Mouse (Mus musculus) left cerebral cortex, postnatal 25 days (tissue): ENCODE results near the gene Dennd6b. TPM values are rescaled to one million over a fixed set of nuclear protein-coding genes. Genes with fewer than 3 reads are reported as not detected.

Source experiments
- DNase-seq, 2 experiments: peaks; one replicate each; pipeline ENCODE4 v3.0.0; 2022; ENCODE audit warnings: low spot score in 2 of 2, mixed read lengths in 1 of 2
- intact Hi-C: fragments of 180-260 bp; cut with DNase I; formaldehyde crosslinking; loops from one replicate; pipeline ENCODE4 v1.15.1; 2025
- total RNA-seq, 2 experiments: library from RNA; stranded (reverse); gene quantifications; 2 replicates each; pipeline ENCODE4 v1.2.3; 2021

Dennd6b gene
- total RNA-seq, 2 experiments from 2014 or later = 44.8 to 47.0 TPM

DNA sequence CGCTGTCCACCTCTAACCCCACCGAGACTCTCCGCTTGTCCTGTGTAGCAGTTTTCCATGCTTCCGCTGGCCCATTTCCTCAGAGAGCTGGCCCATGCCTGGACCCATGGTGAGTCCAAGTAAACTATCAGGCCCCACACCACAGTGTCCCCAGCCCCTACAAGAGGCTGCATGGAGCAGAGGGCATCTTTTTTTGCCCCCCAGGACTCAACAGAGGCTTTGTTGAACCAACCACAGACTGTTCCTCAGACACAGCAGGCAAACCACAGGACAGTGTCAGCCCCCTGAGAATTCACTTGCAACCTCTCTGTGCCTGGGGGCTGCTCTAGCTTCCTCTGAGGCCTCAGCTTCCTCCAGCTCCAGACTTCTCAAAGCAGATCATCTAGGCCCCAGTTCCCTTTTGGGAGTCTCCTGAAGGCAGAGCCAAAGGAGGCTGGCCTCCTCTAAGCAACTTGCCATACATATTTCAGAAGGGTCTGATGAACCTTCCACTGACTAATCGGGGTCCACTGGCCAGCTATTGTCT lies 24.7 kb downstream of the Dennd6b start:
- DNase-seq = no peak

DNA sequence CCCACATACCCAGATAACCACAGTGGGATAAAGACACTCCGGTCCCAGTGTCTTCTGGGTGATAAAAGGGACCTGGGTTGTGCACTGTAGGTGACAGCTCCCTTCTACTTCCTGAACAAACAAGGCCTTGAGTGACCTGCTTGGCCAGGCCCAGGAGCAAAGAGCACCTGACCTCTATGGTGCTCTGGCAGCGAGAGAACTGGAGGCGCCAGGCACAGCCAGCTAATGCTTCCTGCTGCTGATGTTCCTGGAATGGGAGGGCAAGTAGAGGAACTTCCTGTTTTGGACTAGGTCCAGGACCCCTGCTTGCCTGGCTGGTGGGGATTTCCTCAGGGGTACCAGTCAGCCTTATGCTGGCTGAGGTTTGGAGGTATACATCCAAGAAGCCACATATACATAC lies 26.2 kb downstream of the Dennd6b start:
- intact Hi-C loops = no loop called here
- DNase-seq = no peak

More for the DNA sequence above, 24.7 kb downstream of the Dennd6b start:
- intact Hi-C loops = no loop called here

DNA sequence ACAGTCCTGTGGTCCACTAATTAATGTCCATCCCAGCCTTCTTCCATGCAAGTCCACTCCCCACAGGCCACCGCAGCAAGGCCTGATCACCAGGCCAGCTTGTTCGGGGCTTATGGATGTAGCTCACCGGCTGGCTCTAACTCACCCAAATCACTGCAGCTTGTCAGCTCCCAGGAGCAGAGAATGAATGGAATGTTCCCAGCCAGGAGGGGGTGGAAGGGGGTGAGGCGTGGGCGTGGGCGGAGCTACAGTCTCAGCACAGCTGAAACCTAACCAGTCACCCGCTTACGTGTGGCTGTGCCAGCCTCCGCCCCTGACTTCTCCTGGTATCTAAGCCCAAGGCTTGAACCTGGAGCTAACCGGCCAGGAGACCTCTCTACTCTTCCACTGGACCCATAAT lies 26.9 kb downstream of the Dennd6b start:
- intact Hi-C loops = no loop called here
- DNase-seq = peak; percentile 78 to 91

DNA sequence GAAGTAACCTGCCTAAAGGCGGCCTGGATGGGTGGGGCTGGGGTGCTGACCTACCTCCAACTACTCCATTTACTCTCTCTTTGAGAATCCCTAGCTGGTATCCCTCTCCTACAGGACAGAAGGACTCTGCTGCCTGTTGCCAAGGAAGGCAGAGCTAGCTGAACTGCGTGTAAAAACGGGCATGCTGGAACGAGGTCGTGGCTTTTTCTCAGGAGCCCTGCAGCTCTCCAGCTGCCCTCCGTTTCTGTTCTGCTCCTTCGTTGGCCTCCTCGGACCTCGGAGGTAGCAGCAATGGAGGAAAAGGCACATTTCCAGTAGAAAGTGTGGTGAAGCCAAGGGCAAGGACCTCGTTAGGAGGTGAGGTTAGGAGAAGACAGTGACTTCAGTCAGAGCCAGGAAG lies 27.4 kb downstream of the Dennd6b start:
- DNase-seq = no peak
- intact Hi-C loops = no loop called here

DNA sequence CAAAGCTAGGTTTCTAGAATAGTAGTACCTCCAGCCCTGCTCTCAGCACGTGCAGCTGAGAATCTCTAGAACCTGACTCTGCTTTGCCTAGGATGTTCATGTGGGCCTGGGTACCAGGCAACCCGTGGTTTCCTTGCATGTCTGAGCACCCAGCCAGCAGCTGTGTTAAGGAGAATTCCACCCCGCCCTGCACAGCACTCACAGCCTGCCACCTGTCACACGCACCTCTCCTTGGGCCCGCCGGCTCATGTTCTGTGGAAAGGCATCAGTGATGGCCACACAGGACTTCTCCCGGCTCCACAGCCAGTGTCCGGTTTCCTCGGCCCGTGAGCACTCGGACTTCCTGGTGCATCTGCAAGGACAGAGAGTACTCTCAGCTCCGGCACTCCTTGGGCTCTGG lies 30.8 kb downstream of the Dennd6b start:
- DNase-seq = no peak
- intact Hi-C loops = no loop called here

DNA sequence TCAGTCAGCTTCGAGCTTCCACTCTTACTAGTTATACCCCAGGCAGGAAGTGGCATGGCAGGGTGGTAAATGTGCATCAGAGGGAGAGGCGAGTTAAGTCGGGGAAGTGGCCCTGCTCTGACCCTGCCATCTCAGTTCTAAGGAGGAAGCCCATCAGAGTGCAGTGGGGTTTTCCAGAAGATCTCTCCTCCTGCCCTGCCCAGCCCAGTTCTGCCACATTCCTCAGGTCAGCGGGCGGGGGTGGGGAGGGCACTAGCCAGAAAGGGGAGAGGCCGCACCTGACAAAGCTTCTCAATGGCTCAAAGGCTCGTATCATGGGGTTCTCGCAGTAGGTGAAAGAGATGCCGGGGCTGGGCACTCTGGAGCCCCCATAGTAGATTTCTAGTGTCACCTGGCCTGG lies 34.9 kb downstream of the Dennd6b start:
- intact Hi-C loops = no loop called here

DNA sequence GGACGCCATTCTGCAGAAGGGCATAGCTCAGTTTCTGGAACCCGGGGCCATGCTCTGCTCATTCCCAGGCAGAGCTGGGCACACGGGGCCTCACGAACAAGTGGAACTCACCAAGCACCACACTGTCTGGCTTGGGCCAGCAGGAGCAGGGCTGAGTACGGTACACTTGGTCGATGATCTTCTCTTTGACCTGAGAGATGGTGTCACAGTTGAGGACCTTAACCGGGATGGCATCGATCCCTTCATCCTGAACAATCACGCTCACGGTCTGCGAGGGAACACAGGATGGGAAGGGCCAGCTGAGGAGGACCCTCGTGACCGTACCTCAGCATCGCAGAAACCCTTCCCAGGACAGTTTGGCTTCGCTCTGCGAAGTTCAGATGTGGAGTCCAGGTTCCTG lies 37.8 kb downstream of the Dennd6b start:
- intact Hi-C loops = loop anchor here (5.0 kb wide), 1 partner anchor 39 kb away; the partner anchor contains the start of gene Dennd6b
- no peak for DNase-seq

More for the DNA sequence above, 34.9 kb downstream of the Dennd6b start:
- DNase-seq = no peak

DNA sequence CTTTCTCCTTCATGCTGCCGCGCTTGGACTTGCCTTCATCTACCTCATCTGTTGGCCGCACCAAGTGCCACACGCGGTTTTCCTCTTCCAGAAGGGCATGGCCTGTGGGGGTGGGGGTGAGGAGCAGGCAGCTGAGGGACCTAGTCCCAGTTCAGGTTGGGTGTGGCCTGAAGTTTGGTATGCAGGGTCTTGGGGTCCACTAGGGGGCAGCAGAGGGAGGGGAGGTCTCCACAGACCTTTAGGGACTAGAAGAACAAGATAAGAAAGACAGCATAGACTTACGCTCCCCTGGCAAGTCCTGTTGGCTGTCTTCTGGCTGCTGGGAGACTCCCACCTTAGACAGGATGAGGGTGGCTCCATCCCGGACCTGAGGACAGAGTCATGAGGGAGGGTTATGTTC lies 38.3 kb downstream of the Dennd6b start:
- DNase-seq = no peak
- intact Hi-C loops = loop anchor here (5.0 kb wide), 1 partner anchor 39 kb away; the partner anchor contains the start of gene Dennd6b

DNA sequence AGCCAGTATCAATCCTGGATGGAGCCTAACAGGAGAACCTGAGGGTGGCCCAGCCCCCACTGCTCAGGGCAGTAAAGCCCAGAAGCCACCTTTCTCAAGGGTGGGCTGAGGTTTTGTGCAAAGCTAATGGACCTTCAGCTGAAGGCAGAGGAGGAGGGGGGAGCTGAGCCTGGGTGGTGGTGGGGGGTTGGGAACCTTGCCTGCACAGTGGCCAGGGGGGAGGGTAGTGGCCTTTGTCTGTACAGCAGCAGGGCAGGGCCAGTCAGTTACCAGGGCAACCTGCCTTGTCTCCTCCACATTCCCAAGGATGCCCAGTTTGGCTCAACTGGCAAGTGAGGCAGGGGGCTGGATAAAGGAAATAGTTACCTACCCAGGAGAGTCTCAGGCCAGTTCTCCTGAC lies 44.0 kb downstream of the Dennd6b start:
- intact Hi-C loops = no loop called here
- DNase-seq = no peak

DNA sequence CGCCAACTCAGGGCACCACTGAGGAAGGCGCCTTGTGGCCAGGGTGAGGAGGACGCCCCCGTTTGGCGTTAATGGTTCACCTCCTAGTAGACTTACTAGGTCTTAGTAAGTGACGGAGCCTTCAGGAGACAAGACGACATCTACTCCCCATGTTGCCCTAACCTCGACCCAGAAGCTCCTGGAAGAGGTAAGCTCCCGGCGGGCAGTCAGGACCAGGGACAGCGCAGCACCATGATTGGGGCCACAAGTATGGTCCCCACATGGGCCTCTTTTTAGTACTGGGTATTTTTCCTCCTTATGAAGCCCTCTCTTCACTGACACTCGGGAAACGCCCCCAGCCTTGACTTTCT lies 46.3 kb downstream of the Dennd6b start:
- no peak for DNase-seq
- intact Hi-C loops = no loop called here

DNA sequence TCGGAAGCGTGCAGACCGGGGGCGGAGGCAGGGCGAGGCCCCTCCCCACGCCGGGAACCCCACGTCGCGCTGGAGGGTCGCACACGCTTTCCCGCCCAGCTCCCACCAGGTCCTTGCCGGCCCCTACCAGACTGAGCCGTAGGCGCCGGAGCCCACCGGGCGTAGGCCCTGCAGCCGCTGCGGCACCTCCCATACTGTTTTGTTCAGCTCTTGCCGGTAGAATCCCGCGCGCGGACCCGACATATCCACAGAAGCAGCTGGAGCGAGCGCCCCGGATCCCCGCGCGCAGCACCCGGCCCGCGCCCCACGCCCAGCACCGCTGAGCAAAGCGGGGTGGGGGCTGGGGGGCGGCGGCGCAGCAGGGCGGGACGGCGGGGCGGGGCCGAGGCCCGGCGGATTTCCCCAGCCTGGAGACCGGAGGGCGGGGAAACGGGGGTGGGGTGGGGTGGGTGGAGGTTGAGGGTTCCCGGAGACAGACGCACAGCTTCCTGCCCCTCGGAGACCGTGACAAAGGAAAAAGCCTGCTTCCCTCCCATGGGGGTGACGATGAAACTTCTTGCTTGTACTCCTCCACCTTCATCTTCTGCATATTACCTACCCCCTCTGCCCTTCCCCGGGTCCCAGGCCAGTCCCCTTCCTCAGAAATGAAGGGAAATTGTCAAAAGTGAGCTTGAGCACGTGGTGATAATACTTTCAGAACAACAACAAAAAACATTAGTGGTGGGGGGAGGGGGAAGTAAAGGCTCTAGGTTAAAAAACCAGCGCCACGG lies 46.8 kb downstream of the Dennd6b start, which contains the start of gene Mapk11:
Mapk11 (minus strand) TSS at position 358 of the 770 bp plus-strand sequence.
- peak in 1 of 2 experiments; percentile 53 for DNase-seq
- intact Hi-C loops = no loop called here

DNA sequence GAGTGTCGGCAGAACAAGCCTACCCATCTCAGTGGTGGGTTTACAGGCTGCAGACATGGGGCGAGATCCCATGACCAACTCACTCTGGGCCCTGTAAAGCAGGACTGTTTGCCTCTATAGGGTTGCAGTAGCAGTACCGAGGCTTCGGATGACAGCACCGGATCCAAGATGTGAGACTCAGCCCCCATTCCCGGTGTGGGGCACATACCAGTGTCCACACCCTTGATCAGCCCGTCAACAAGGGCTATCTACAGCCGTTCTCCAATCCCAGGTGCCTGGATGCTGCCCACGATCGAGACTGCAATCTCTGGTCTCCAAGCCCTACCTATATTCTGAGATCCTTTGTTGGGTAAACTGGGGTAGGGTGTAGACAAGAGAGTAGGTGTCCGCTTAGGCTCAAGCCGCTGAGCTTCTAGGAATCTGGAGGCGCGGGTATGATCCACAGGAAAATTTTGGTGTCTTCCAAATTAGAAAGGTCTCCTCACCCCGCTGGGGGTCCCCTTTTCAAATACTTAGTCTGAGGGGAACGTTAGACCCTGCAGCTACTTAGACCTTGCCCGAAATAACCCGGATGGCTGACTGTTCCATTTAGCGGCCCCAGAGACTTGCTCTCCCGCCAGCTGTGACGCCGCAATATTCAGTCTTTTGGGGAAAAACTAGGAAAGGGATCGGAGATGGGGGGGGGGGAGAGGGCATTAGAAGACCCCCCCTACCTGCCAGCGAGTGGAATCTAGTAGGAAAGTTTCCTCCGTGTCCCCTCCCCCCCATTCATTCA lies 47.6 kb downstream of the Dennd6b start:
- DNase-seq = no peak
- intact Hi-C loops = no loop called here

DNA sequence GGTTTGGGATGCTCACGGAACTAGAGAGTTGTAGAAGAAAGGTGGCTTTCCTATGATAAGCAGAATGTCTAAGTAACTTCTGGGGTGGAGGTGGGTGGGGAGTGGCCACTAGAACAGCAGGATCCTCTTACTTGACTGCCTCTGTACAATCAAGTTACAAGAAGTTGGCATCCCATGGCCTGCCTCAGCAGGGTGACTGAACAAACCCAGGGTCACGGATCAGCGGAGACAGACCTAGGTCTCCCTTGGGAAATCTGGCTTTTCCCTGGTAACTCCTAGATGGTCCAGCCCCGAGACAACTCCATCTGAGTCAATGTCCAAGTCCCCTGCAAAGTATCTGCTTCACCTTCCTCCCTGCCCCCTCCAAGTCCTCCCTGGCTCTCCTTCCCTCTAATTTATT lies 48.4 kb downstream of the Dennd6b start:
- no peak for DNase-seq
- intact Hi-C loops = no loop called here

DNA sequence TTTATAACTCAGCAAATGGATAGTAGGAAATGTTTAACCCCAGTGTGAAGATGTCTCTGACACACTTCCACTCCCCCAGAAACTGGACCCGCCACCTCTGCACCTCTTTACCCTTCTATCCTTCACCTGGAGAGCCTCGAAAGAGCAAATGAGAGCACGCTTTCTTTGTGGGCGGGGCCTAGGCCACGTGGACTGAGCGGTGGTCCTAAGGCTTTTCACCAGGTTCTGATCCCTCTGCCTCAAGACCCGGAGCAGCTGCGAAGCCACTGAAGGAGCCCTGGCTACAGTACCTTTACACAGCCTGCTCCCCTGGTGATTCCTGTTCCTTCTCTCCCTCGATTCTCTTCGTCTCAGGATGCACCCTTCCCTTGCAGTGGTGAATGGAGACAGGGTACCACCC lies 48.8 kb downstream of the Dennd6b start:
- intact Hi-C loops = no loop called here
- DNase-seq = no peak

DNA sequence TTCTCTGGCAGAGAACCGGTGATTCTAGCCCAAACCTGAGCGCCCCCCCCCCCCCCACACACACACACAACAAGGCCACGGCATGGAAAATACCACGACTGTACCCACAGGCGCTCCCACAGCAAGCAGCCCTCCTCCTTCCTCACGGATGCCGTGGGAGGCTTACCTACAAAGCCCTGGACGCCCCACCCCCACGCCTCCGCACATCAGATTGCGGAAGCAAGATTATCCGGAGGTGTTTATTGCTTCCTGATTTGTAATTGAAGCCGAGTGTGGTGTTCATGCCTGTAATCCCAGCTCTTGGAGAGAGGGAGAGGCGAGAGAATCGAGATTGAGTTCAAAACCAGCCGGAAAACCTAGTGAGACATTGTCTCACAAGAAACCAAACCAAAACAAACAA lies 49.3 kb downstream of the Dennd6b start:
- intact Hi-C loops = no loop called here
- DNase-seq = peak; percentile 45 to 75

DNA sequence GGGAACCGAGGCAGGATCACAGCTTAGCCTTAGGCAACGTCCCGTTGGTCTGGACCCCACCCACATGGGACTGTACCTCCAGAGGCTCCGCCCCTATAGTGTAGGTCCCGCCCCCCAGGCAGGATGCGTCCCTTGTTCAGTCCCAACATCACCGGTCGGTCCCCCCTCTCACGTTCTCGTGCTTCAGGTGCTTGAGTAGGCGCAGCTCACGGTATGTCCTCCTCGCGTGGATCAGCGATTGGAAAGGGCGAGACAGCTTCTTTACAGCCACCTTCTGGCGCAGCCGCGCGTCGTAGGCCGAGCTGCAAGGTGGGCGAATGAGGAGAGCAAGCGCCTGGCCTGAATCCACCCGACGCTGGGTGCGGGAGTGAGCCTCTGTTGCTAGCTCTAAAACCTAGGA lies 49.8 kb downstream of the Dennd6b start:
- intact Hi-C loops = no loop called here
- DNase-seq = peak; percentile 69 to 88

DNA sequence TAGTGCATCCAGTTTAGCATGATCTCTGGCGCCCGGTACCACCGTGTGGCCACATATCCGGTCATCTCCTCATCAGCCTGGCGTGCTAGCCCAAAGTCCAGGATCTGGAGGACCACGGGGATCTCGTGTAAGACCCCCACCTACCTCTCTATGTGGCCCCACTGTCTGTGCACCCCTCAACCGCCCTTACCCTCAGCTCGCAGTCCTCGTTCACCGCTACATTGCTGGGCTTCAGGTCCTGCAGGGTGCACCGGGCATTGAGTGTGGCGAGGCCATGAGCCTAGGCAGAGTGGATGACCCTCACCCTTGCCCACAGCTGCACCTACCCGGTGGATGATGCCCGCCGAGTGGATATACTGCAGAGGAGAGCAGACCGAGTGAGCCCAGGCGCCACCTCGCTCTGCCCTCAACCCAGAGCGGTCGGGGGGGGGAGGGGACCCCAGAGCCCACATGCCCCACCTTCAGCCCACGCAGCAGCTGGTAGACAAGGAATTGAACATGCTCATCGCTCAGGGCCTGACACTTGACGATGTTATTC lies 50.4 kb downstream of the Dennd6b start:
- intact Hi-C loops = no loop called here
- DNase-seq = no peak

DNA sequence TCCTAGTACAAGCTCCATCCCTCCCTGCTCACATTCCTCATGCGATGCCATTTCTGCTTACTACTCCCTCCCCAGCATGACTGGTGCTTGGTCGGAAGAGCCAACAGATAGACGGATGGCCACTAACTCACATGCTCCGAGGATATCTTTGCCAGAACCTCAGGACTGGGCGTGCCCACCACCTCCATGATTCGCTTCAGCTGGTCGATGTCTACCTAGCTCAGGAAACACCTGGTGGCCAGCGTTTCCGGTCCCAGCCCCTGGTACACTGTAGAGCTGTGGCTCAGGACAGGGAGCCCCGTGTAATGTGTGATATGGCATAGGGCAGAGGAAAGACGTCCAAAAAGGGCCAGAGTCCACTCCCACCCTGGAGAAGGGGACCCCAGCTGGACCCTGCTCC lies 51.3 kb downstream of the Dennd6b start:
- intact Hi-C loops = no loop called here
- no peak for DNase-seq

DNA sequence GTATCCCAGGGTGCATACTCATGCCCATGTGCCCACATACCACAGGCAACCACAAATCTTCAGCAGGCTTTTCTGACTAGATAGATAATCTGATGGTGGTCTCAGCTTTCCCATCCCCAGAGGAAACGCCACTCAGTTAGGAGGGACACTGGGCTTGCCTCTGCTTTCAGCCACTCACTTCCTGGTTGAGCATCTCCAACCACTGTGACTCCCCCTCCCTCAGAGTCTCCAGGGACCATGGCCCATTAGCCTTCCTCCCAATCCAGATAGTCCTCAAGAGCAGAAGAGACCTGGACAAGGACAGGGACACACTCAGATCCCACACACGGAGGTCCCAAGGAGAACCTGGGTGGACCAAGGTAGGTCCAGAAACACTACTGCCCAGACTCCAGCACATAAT lies 53.2 kb downstream of the Dennd6b start:
- intact Hi-C loops = no loop called here
- no peak for DNase-seq

DNA sequence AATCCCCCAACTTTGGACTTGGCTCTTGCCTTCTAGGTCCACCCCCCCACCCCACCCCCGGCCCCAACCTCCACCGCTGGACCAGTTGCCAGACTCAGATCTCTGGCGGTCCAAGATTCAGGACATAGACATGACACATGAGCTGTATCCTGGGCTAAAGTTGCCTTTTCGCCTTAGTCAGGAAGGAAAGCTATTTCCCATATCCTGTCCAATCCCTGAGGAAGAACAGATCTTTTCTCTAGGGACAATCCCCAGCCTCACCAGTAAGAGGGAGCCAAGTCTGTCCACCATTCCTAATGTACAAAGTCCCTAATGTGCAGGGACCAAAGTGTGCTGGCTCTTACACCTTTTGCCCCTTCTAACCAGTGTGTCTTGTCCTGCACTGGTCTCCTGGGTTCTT lies 54.4 kb downstream of the Dennd6b start:
- DNase-seq = no peak
- intact Hi-C loops = no loop called here

DNA sequence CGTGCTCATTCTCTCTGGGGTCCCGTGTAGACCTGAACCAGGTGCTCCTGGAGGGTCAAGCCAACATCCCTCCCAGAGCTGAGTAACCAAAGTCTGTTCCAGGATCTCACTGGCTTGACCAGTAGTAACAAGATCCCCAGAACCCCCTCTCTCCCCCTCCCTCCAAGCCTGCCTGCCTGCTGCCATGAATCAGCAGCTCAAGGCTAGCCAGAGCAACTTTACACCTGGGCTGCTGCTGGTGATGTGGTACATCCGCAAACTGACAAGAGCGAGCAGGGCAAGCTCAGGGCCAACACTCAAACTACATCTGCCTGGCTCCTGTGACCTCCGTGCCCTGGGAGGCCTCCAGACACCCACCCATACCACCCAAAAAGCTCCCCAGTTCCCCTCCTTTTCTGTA lies 54.9 kb downstream of the Dennd6b start:
- intact Hi-C loops = no loop called here
- DNase-seq = no peak
